Mouse (Mus musculus): ENCODE results near the gene Hebp1. TPM values are rescaled to one million over a fixed set of nuclear protein-coding genes. Genes with fewer than 3 reads are reported as not detected.

Gene Hebp1
- total RNA-seq, 2 experiments from 2014 or later, result 305 to 376 TPM

Other genes with a start within 250 kb of the Hebp1 start
- 8.8 and 11.5 TPM in 2 replicates for gene Apold1, start 216.3 kb downstream of the Hebp1 start, total RNA-seq (2015; ENCODE audit: low replicate concordance)
- 16.0 and 17.9 TPM in 2 replicates for gene Apold1, start 216.3 kb downstream of the Hebp1 start, total RNA-seq (2017; ENCODE audit: low replicate concordance)
- gene Ddx47, start 186.4 kb downstream of the Hebp1 start, total RNA-seq (2015; ENCODE audit: low replicate concordance), result 31.7 and 44.0 TPM in 2 replicates
- gene Ddx47, start 186.4 kb downstream of the Hebp1 start, total RNA-seq (2017; ENCODE audit: low replicate concordance), result 35.2 and 49.3 TPM in 2 replicates
- gene Gprc5a, start 132.4 kb downstream of the Hebp1 start, total RNA-seq (2015; ENCODE audit: low replicate concordance), result not detected in 2 replicates
- not detected in 2 replicates for gene Gprc5a, start 132.4 kb downstream of the Hebp1 start, total RNA-seq (2017; ENCODE audit: low replicate concordance)
- 1.4 and 5.0 TPM in 2 replicates for gene Gprc5d, start 79.7 kb downstream of the Hebp1 start, total RNA-seq (2015; ENCODE audit: low replicate concordance)
- gene Gprc5d, start 79.7 kb downstream of the Hebp1 start, total RNA-seq (2017; ENCODE audit: low replicate concordance), result not detected in 2 replicates
- 110 and 154 TPM in 2 replicates for gene Fam234b, start within 50 bp of the Hebp1 start, total RNA-seq (2015; ENCODE audit: low replicate concordance)
- 96.5 and 104 TPM in 2 replicates for gene Fam234b, start within 50 bp of the Hebp1 start, total RNA-seq (2017; ENCODE audit: low replicate concordance)
- not detected in 2 replicates for gene Gsg1, start 56.3 kb upstream of the Hebp1 start, total RNA-seq (2015; ENCODE audit: low replicate concordance)
- not detected in 2 replicates for gene Gsg1, start 56.3 kb upstream of the Hebp1 start, total RNA-seq (2017; ENCODE audit: low replicate concordance)
- gene Pbp2, start 112.4 kb upstream of the Hebp1 start, total RNA-seq (2015; ENCODE audit: low replicate concordance), result 1.7 TPM in 1 of 2 replicates, not detected in the other
- gene Pbp2, start 112.4 kb upstream of the Hebp1 start, total RNA-seq (2017; ENCODE audit: low replicate concordance), result not detected in 2 replicates
- gene Emp1, start 164.5 kb upstream of the Hebp1 start, total RNA-seq (2015; ENCODE audit: low replicate concordance), result 3.2 TPM in 1 of 2 replicates, not detected in the other
- gene Emp1, start 164.5 kb upstream of the Hebp1 start, total RNA-seq (2017; ENCODE audit: low replicate concordance), result 0.77 and 2.0 TPM in 2 replicates

Measured in erythroid progenitor cell, adult 5-6 weeks (primary cell).